Mouse (Mus musculus): ENCODE results near the gene Nfkbie. TPM values are rescaled to one million over a fixed set of nuclear protein-coding genes. Genes with fewer than 3 reads are reported as not detected.

Nfkbie gene
- polyA plus RNA-seq, 1 experiment from 2014 or later, result 7.4 TPM

DNA sequence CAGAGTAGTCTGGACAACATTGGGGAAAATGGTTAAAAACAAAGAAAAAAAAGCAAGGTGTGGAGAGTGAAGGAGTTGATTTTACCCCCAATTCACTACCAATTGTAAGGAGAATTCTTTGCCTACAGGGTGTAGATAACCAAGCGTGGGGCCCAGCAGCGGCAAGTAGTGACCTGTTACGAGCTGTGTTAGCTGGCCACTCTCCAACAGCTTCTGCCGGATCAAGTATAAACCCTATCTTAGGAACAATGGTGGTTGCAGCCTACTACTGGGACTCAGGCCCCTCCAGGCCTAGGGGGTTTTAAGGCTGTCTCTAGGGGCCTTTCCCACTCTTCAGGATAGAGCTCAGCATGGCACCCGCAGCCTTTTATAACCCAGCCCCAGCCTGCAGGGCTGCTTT lies 22.7 kb downstream of the Nfkbie start:
- ATAC-seq (ENCODE audit: low FRiP score, low read depth), result no peak
- H3K9ac ChIP-seq, result no peak overlapping the region

DNA sequence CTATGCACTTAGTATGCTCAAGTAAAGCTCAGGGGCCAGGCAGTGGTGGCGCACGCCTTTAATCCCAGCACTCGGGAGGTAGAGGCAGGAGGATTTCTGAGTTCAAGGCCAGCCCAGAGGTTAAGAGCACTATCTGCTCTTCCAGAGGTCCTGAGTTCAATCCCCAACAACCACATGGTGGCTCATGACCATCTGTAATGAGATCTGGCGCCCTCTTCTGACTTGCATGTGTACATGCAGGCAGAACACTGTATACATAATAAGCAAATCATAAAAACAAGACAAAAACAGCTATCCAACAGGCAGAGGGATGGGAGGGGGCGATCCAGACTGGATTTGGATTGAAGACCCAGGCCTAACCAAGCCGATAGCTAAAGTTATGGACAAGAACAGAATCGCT lies 23.3 kb downstream of the Nfkbie start:
- Histone ChIP-seq H3K9ac (no peak overlapping the region), H3K9me3 (no peaks in the 10 kb centered on the region), H3K27ac (no peak overlapping the region), H3K36me3 (no peaks in the 10 kb centered on the region), H3K4me3 (no peak overlapping the region), H3K4me2 (replicated peaks) (no peak overlapping the region), H3K27me3 (replicated peaks) (no peaks in the 10 kb centered on the region), H3K4me1 (peaks cover 16% of the 10 kb centered on the region)
- no peak for ATAC-seq (ENCODE audit: low FRiP score, low read depth)
- WGBS, result 78% methylated on average over 7 of the region's 7 CpGs

More for the DNA sequence above, 22.7 kb downstream of the Nfkbie start:
- H3K4me1 ChIP-seq, result peaks cover 16% of the 10 kb centered on the region
- H3K27me3 ChIP-seq (replicated peaks), result no peaks in the 10 kb centered on the region
- no peak overlapping the region for H3K27ac ChIP-seq
- 77% methylated on average over 5 of the region's 5 CpGs for whole genome bisulfite sequencing
- no peaks in the 10 kb centered on the region for H3K9me3 ChIP-seq
- no peak overlapping the region for H3K4me3 ChIP-seq
- H3K4me2 ChIP-seq (replicated peaks), result no peak overlapping the region
- no peaks in the 10 kb centered on the region for H3K36me3 ChIP-seq

DNA sequence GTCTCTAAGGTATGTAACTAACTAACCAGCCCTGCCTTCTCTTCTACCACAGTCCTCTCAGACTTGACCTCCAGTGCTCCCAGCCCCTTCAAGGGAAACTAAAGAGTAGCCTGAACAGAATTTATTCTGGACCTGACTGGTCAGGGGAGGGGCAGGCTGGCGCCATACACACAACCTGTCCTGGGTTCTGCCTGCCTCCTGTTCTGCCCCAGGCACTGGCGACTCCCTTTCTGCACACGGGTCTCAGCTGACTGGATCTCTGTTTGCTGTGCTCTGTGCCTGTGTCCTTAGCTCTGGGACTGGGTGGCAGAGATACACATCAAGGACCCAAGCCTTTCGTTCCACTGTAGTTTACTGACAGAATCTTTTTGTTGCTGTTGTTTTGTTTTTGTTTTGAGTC lies 24.1 kb downstream of the Nfkbie start:
- Histone ChIP-seq H3K4me2 (replicated peaks) (no peak overlapping the region), H3K9ac (no peak overlapping the region), H3K27ac (no peak overlapping the region), H3K4me3 (no peak overlapping the region), H3K36me3 (no peaks in the 10 kb centered on the region), H3K4me1 (peaks cover 17% of the 10 kb centered on the region), H3K9me3 (no peaks in the 10 kb centered on the region), H3K27me3 (replicated peaks) (no peaks in the 10 kb centered on the region)
- ATAC-seq (ENCODE audit: low FRiP score, low read depth), result no peak
- WGBS, result 85% methylated on average over 4 of the region's 4 CpGs

DNA sequence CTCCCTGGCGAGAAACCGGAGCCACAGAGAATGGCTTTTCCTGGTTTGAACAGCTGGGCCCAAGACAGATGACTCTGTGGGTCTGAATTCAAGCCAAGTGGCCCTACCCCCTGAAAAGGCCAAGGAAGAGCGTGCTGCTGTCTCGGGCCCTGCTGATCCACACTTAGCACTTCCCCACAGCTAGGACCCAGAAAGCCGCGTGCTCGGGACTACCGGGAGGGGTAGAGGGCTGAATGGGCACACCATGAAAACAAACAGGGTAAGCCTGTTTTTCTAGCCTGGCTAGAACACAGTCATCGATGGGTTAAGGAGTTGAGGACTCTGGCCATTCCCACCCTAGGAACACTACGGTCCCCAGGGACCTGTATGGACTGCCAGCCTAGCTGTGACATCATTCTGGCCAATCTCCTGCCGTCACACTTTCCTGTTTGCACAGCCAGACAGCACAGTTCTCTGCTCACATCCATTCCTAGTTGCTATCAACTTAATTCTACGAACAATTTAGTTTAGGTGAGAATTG lies 25.5 kb downstream of the Nfkbie start:
- Histone ChIP-seq H3K4me3 (no peak overlapping the region), H3K36me3 (no peaks in the 10 kb centered on the region), H3K4me2 (replicated peaks) (no peak overlapping the region), H3K27ac (no peak overlapping the region), H3K4me1 (peaks cover 16% of the 10 kb centered on the region; the same call in 1 of the 2 replicates), H3K27me3 (replicated peaks) (no peaks in the 10 kb centered on the region), H3K9me3 (no peaks in the 10 kb centered on the region), H3K9ac (no peak overlapping the region)
- no peak for ATAC-seq (ENCODE audit: low FRiP score, low read depth)
- WGBS, result 54% methylated on average over 12 of the region's 12 CpGs

DNA sequence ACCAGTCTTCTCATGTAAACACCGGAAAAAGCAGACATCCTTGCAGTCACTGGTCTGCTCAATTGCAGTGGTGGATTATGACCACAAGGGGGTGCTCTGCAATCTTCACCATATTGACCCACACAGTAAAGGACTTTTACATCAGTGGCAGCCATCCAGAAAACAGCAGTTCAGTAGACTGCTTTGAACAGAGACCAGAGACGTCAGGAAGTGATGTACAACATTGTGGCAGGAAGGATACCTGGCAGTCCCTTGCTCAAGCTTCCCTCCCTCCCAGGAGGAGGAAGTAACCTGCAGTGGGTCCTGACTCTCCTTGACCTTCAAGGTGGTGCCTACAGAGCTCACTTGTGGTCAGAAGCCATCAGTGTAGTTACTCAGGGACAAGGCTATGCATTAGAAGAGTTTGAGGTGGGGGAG lies 26.1 kb downstream of the Nfkbie start:
- Histone ChIP-seq H3K27ac (no peak overlapping the region), H3K4me3 (no peak overlapping the region), H3K9ac (no peak overlapping the region), H3K36me3 (no peaks in the 10 kb centered on the region), H3K4me2 (replicated peaks) (no peak overlapping the region), H3K27me3 (replicated peaks) (no peaks in the 10 kb centered on the region), H3K9me3 (no peaks in the 10 kb centered on the region), H3K4me1 (peaks cover 16% of the 10 kb centered on the region; the same call in 1 of the 2 replicates)
- 19% methylated on average over 2 of the region's 2 CpGs for WGBS
- ATAC-seq (ENCODE audit: low FRiP score, low read depth), result peak; percentile 35; the same call in 1 of the 2 replicates

GRCm38 (mm10) chr17:45582188-45582587 lies 26.7 kb downstream of the Nfkbie start:
- Histone ChIP-seq H3K27me3 (replicated peaks) (no peaks in the 10 kb centered on the region), H3K4me2 (replicated peaks) (no peak overlapping the region), H3K27ac (no peak overlapping the region), H3K4me1 (peaks cover 16% of the 10 kb centered on the region; the same call in 1 of the 2 replicates), H3K4me3 (no peak overlapping the region), H3K36me3 (peaks cover 5% of the 10 kb centered on the region; the same call in 1 of the 2 replicates), H3K9ac (no peak overlapping the region), H3K9me3 (no peaks in the 10 kb centered on the region)
- 96% methylated on average over 6 of the region's 6 CpGs for WGBS
- no peak for ATAC-seq (ENCODE audit: low FRiP score, low read depth)

GRCm38 (mm10) chr17:45582715-45583355 lies 27.3 kb downstream of the Nfkbie start:
- WGBS, result 78% methylated on average over 6 of the region's 6 CpGs
- Histone ChIP-seq H3K4me3 (no peak overlapping the region), H3K9ac (no peak overlapping the region), H3K4me1 (peaks cover 16% of the 10 kb centered on the region; the same call in 1 of the 2 replicates), H3K9me3 (no peaks in the 10 kb centered on the region), H3K27ac (no peak overlapping the region), H3K27me3 (replicated peaks) (no peaks in the 10 kb centered on the region), H3K36me3 (peaks cover 8% of the 10 kb centered on the region; the same call in 1 of the 2 replicates), H3K4me2 (replicated peaks) (no peak overlapping the region)
- no peak for ATAC-seq (ENCODE audit: low FRiP score, low read depth)

DNA sequence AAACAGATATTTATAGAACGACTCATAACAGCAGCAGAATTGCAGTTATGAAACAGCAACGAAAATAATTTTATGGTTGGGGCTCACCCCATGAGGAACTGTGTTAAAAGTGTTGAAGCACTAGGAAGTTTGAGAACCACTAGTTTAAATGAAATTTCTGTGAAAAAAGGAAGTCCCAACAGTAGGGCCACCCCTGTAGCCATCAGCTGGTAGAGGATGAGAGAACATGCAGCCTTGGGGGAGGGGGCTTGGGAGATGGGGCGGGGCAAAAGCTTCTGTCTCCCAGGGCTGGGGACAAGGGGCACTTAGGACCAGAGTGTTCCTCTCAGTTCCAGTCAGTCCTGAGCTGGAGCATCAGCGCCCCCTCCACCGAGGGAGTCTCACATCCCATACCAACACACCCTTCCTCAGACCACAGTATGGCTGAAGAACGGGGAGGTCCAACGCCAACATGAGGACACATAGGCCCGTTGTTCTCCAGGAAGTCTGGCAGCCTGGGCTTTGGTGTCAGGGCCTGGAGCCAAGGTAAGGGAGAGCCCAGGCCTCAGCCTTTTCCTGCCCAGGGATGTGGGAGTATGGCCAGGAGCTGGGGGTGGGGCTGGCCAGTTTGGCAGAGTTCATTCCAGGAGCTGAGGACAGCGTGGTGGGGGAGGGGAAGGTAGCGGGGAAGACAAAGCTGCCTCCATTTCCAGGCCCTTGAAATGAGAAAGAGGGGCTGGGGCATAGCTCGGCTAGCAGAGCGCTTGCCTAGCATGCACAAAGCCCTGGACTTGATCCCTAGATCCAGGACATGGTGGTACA lies 28.8 kb downstream of the Nfkbie start:
- no peak overlapping the region; the same call in 1 of the 2 replicates for H3K9ac ChIP-seq
- ATAC-seq (ENCODE audit: low FRiP score, low read depth), result peak; percentile 35; the same call in 1 of the 2 replicates
- WGBS, result 46% methylated on average over 12 of the region's 12 CpGs
- H3K27me3 ChIP-seq (replicated peaks), result no peaks in the 10 kb centered on the region
- no peaks in the 10 kb centered on the region for H3K9me3 ChIP-seq
- no peak overlapping the region for H3K4me3 ChIP-seq
- H3K27ac ChIP-seq, result no peak overlapping the region
- peaks cover 8% of the 10 kb centered on the region; the same call in 1 of the 2 replicates for H3K36me3 ChIP-seq
- H3K4me2 ChIP-seq (replicated peaks), result peak overlapping the region; percentile 18; the same call in 1 of the 2 replicates
- peaks cover 16% of the 10 kb centered on the region; the same call in 1 of the 2 replicates for H3K4me1 ChIP-seq

DNA sequence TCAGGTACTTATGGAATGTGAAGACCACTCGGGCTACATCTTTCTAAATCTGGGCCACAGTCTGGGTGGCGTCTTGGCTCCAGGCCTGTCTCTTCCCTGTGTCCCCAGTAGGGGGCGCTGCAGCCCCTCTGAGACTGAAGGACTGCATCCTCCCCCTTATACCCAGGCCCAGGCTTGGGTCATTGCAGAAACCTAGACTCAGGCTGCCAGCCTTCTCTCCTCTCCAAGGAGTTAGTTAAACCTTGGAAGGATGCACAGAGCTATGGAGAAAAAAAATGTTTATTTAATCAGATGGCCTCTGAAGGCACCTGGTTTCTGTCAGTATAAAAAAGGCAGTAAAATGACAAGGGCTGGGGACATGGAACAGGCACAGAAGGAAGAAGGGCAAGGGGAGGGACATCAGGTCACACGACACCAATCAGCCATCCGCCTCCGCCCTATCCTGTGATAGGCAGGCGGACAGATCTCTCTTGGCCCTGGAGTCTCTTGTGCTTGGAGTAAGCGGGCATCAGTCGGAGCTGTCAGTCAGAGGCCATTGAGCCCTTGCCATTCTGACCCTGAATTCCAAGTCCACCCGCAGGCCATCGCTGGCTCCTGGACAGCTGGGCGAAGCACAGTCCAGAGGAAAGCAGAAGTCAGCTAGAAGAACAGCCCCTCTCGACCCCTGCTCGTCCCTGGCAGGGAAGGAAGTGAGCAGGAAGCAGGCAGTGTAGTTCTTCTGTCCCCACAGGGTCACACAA lies 29.6 kb downstream of the Nfkbie start:
- Histone ChIP-seq H3K4me3 (no peak overlapping the region), H3K4me1 (peaks cover 16% of the 10 kb centered on the region; the same call in 1 of the 2 replicates), H3K27me3 (replicated peaks) (no peaks in the 10 kb centered on the region), H3K9me3 (no peaks in the 10 kb centered on the region), H3K4me2 (replicated peaks) (peak overlapping the region; percentile 18; the same call in 1 of the 2 replicates), H3K36me3 (peaks cover 8% of the 10 kb centered on the region; the same call in 1 of the 2 replicates), H3K9ac (0 out of 2 replicates have a peak overlapping the region, but pooled peaks have one; percentile 5), H3K27ac (no peak overlapping the region)
- WGBS, result 34% methylated on average over 14 of the region's 14 CpGs
- ATAC-seq (ENCODE audit: low FRiP score, low read depth), result peak; percentile 48; the same call in 1 of the 2 replicates

DNA sequence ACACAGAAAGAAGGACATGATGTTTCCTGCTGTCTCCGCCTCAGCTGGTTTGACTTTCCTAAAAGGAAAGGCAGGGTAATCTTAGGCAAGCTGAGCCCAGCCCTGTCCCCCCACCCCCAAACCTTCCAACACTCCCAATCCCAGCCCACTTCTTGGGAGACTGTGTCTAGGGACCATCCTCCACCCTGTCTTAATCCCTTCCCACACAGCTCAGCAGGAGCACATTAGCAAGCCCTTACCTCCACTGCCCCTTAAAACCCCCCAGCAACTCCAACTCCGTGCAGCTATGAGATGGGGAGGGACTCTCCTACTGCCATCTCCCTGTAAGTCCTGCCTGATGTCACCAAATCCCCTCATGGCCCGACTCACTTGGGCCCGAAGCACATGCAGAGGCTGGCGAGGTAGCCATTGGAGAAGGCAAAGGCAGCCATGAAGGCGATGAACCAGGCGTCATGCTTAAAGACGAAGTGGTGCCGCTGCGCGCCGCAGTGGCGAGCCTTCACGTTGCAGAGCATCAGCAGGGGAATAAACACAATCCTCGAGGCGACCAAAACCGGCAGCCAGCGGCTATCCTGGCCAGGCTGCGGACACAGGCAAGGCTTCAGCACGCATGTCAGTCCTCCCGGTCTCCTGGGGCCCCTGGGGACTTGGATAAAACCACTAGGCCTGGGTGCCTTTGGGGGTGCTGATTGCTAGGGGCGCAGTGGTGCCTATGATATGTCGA lies 30.4 kb downstream of the Nfkbie start:
- H3K27ac ChIP-seq, result no peak overlapping the region
- H3K36me3 ChIP-seq, result peaks cover 8% of the 10 kb centered on the region; the same call in 1 of the 2 replicates
- no peak overlapping the region for H3K4me2 ChIP-seq (replicated peaks)
- H3K9ac ChIP-seq, result no peak overlapping the region
- H3K4me1 ChIP-seq, result peaks cover 16% of the 10 kb centered on the region; the same call in 1 of the 2 replicates
- no peak for ATAC-seq (ENCODE audit: low FRiP score, low read depth)
- H3K9me3 ChIP-seq, result no peaks in the 10 kb centered on the region
- no peak overlapping the region for H3K4me3 ChIP-seq
- H3K27me3 ChIP-seq (replicated peaks), result no peaks in the 10 kb centered on the region
- 82% methylated on average over 23 of the region's 23 CpGs for WGBS

- Histone ChIP-seq H3K36me3 (peaks cover 8% of the 10 kb centered on the region; the same call in 1 of the 2 replicates), H3K9me3 (no peaks in the 10 kb centered on the region), H3K27me3 (replicated peaks) (no peaks in the 10 kb centered on the region), H3K4me3 (no peak overlapping the region), H3K4me1 (peaks cover 13% of the 10 kb centered on the region; the same call in 1 of the 2 replicates), H3K4me2 (replicated peaks) (no peak overlapping the region), H3K9ac (no peak overlapping the region), H3K27ac (no peak overlapping the region)
- ATAC-seq (ENCODE audit: low FRiP score, low read depth), result no peak
- WGBS, result 97% methylated on average over 3 of the region's 3 CpGs
Measured at GRCm38 (mm10) chr17:45586449-45586837, 30.9 kb downstream of the Nfkbie start.

Measured in neural tube, embryonic 12.5 days (tissue).